Mouse (Mus musculus): ENCODE measurements around the gene Dlg3.

- TF ChIP-seq CTCF (IDR thresholded peaks at IDR 0.05; ENCODE audit: extremely low read depth, insufficient read length, insufficient replicate concordance, low read depth, low read length) (no peak), POLR2A (IDR thresholded peaks at IDR 0.05; ENCODE audit: low read depth, low read length) (no peak)
These were observed 33.2 kb upstream of the Dlg3 start for GRCm38 (mm10) chrX:100734359-100734758.
